7 mouse cellular contexts compared by ENCODE assay signal in genomic region chr11:117331361-117332241, GRCm38 (mm10).
DNase-seq lines count a peak whose midpoint lies in the region; ATAC-seq lines count a peak whose summit lies in the region.

No protein-coding gene starts in this region.

- peak; percentile 65 for ATAC-seq in neural tube, embryonic 11.5 days (ENCODE audit: insufficient read depth, low FRiP score, low TSS enrichment)
- ATAC-seq in heart, embryonic 11.5 days (replicated peaks; ENCODE audit: insufficient number of reproducible peaks, low FRiP score, low TSS enrichment), result no peak; the same call in none of the 2 replicates
- ATAC-seq in liver, embryonic 12.5 days, result peak; percentile 4; the same call in 1 of the 2 replicates
- ATAC-seq in stomach, embryonic 14.5 days (ENCODE audit: insufficient number of reproducible peaks, insufficient read depth, low FRiP score, low read depth), result peak; percentile 21; the same call in 1 of the 2 replicates

- H3K4me1 ChIP-seq in neural tube, embryonic 11.5 days (ENCODE audit: control insufficient read depth, insufficient read depth, low read length), result peaks cover 39% of the 10 kb centered on the region
- H3K4me1 ChIP-seq in brown adipose tissue, adult 24 weeks (ENCODE audit: control insufficient read depth, insufficient read depth, insufficient read length, low read length), result peaks cover 64% of the 10 kb centered on the region
- H3K4me1 ChIP-seq in heart, embryonic 11.5 days (ENCODE audit: control insufficient read depth, insufficient read depth, low read length), result peaks cover 68% of the 10 kb centered on the region
- peaks cover 95% of the 10 kb centered on the region for H3K4me1 ChIP-seq in liver, embryonic 12.5 days
- H3K4me1 ChIP-seq in stomach, embryonic 14.5 days (ENCODE audit: control insufficient read depth, insufficient read depth, low read length), result peaks cover 61% of the 10 kb centered on the region

- DNase-seq in neural tube, embryonic 11.5 days (ENCODE audit: low spot score), result peak; percentile 72
- no peak for DNase-seq in neural tube, embryonic 10.5 days (ENCODE audit: extremely low spot score, low spot score)
- DNase-seq in gastrocnemius, postnatal 4 days (ENCODE audit: low spot score in 2 of 2), result no peak

- peak overlapping the region; percentile 95 for H3K9ac ChIP-seq in neural tube, embryonic 11.5 days (ENCODE audit: low read length)
- peak overlapping the region; percentile 83 for H3K9ac ChIP-seq in heart, embryonic 11.5 days (ENCODE audit: low read depth, low read length)
- H3K9ac ChIP-seq in liver, embryonic 12.5 days, result peak overlapping the region; percentile 67
- peak overlapping the region; percentile 77 for H3K9ac ChIP-seq in stomach, embryonic 14.5 days (replicated peaks; ENCODE audit: low read depth, low read length)

- H3K36me3 ChIP-seq in neural tube, embryonic 11.5 days (ENCODE audit: control insufficient read depth, insufficient read depth, low read length), result no peaks in the 10 kb centered on the region
- no peaks in the 10 kb centered on the region for H3K36me3 ChIP-seq in heart, embryonic 11.5 days (ENCODE audit: control insufficient read depth, insufficient read depth, low read length)
- no peaks in the 10 kb centered on the region for H3K36me3 ChIP-seq in liver, embryonic 12.5 days
- no peaks in the 10 kb centered on the region for H3K36me3 ChIP-seq in stomach, embryonic 14.5 days (ENCODE audit: control insufficient read depth, insufficient read depth, low read length)

- H3K27ac ChIP-seq in neural tube, embryonic 11.5 days (ENCODE audit: low read depth, low read length), result peak overlapping the region; percentile 96
- 0 out of 2 replicates have a peak overlapping the region, but pooled peaks have one; percentile 14 for H3K27ac ChIP-seq in brown adipose tissue, adult 24 weeks (replicated peaks; ENCODE audit: low read depth, low read length)
- H3K27ac ChIP-seq in heart, embryonic 11.5 days (ENCODE audit: low read depth, low read length), result peak overlapping the region; percentile 96
- H3K27ac ChIP-seq in liver, embryonic 12.5 days, result peak overlapping the region; percentile 80
- H3K27ac ChIP-seq in stomach, embryonic 14.5 days (ENCODE audit: low read length), result peak overlapping the region; percentile 96

- peak overlapping the region; percentile 55 for H3K4me3 ChIP-seq in neural tube, embryonic 11.5 days (ENCODE audit: low read depth, low read length)
- peak overlapping the region; percentile 51 for H3K4me3 ChIP-seq in brown adipose tissue, adult 24 weeks (ENCODE audit: insufficient read depth, low read depth, low read length)
- H3K4me3 ChIP-seq in heart, embryonic 11.5 days (ENCODE audit: low read depth, low read length), result peak overlapping the region; percentile 67
- peak overlapping the region; percentile 62 for H3K4me3 ChIP-seq in liver, embryonic 12.5 days
- peak overlapping the region; percentile 54 for H3K4me3 ChIP-seq in stomach, embryonic 14.5 days (ENCODE audit: low read depth, low read length)

- no peaks in the 10 kb centered on the region for H3K9me3 ChIP-seq in neural tube, embryonic 11.5 days (ENCODE audit: control insufficient read depth, low read length)
- no peaks in the 10 kb centered on the region for H3K9me3 ChIP-seq in heart, embryonic 11.5 days (replicated peaks; ENCODE audit: control insufficient read depth, low read length)
- no peaks in the 10 kb centered on the region for H3K9me3 ChIP-seq in liver, embryonic 12.5 days (replicated peaks)
- H3K9me3 ChIP-seq in stomach, embryonic 14.5 days (ENCODE audit: control insufficient read depth, low read depth, low read length), result no peaks in the 10 kb centered on the region

- WGBS in neural tube, embryonic 11.5 days, result 2% methylated on average over 17 of the region's 17 CpGs
- WGBS in heart, embryonic 11.5 days (ENCODE audit: insufficient replicate concordance), result 5% methylated on average over 17 of the region's 17 CpGs
- 4% methylated on average over 17 of the region's 17 CpGs for WGBS in liver, embryonic 12.5 days (ENCODE audit: insufficient replicate concordance)
- WGBS in stomach, embryonic 14.5 days, result 2% methylated on average over 17 of the region's 17 CpGs

- H3K4me2 ChIP-seq in neural tube, embryonic 11.5 days (ENCODE audit: low read depth), result peak overlapping the region; percentile 79
- H3K4me2 ChIP-seq in heart, embryonic 11.5 days, result peak overlapping the region; percentile 91
- H3K4me2 ChIP-seq in liver, embryonic 12.5 days, result peak overlapping the region; percentile 80
- H3K4me2 ChIP-seq in stomach, embryonic 14.5 days (replicated peaks; ENCODE audit: low read depth, low read length), result peak overlapping the region; percentile 91

- no peaks in the 10 kb centered on the region for H3K27me3 ChIP-seq in neural tube, embryonic 11.5 days (ENCODE audit: control insufficient read depth, insufficient read depth, low read length)
- H3K27me3 ChIP-seq in heart, embryonic 11.5 days (ENCODE audit: control insufficient read depth, insufficient read depth, low read length), result no peaks in the 10 kb centered on the region
- H3K27me3 ChIP-seq in liver, embryonic 12.5 days (replicated peaks), result no peaks in the 10 kb centered on the region; the same call in 1 of the 2 replicates
- no peaks in the 10 kb centered on the region for H3K27me3 ChIP-seq in stomach, embryonic 14.5 days (ENCODE audit: control insufficient read depth, insufficient read depth, low read length)

Comparison
In these comparisons a context has a peak if more than half of its experiments do, and no peak if none do; other contexts are left out.
1. H3K27ac ChIP-seq: peak in every context shown above with its lines; median percentile 96 in neural tube, embryonic 11.5 days; 96 in heart, embryonic 11.5 days; 96 in stomach, embryonic 14.5 days; 80 in liver, embryonic 12.5 days; 14 in brown adipose tissue, adult 24 weeks.